Mouse (Mus musculus) cortical plate, adult 2 months (tissue): Measurements from ENCODE around the gene Aox3.

ENCODE experiments used
- CTCF ChIP-seq: fragments of 200-500 bp; IDR thresholded peaks from 2 replicates; pipeline ENCODE4 v1.5.1; 2011; ENCODE audit warnings: mild to moderate bottlenecking, control low read depth, low read length; ENCODE audit not compliant: insufficient read depth; ENCODE audit errors: extremely low read depth
- POLR2A ChIP-seq: fragments of 200-500 bp; IDR thresholded peaks from 2 replicates; pipeline ENCODE4 v1.6.1; 2011; ENCODE audit warnings: mild to moderate bottlenecking, low read length, control low read depth; ENCODE audit not compliant: insufficient read depth; ENCODE audit errors: extremely low read depth

DNA sequence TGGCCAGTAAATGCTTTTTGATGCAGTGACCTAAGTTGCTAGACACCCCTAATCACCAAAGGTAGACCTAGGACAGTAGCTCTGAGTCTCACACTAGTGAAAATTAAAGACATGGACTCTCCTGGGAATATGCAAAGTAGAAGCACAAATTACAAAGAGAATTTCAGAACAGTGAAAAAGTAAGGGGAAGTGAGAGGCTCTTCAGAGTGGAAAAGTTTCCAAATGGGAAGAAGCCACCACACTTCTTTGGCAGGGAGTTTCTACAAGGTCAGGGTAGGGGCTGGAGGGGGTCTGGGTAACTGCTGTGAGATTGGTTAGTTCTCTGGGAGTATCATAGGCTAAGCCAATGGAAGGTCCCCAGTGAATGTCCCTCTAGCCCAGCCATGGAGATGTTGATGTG, 13.8 kb upstream of the Aox3 start:
- TF ChIP-seq CTCF, result no peak
- no peak for TF ChIP-seq POLR2A
